Mouse (Mus musculus) forebrain, embryonic 15.5 days (tissue): ENCODE data around the gene Slc38a2. TPM values are rescaled to one million over a fixed set of nuclear protein-coding genes. Genes with fewer than 3 reads are reported as not detected.

Source experiments
- ATAC-seq: fragments of 200-750 bp; cut with Nextera tagmentation; replicated peaks from 2 replicates; pipeline ENCODE4 v1.8.0; 2017; ENCODE audit warnings: mild to moderate bottlenecking, moderate TSS enrichment, moderate library complexity
- H3K27ac ChIP-seq: fragments of 300-500 bp; sonication (generic); replicated peaks from 2 replicates; pipeline ENCODE4 v1.5.1; 2015; ENCODE audit warnings: mild to moderate bottlenecking, inconsistent platforms
- H3K27me3 ChIP-seq: fragments of 300-500 bp; sonication (generic); 2 replicates; pipeline ENCODE4 v1.6.1; 2015; ENCODE audit warnings: inconsistent platforms
- H3K36me3 ChIP-seq: fragments of 300-500 bp; sonication (generic); 2 replicates; pipeline ENCODE4 v1.6.1; 2015; ENCODE audit warnings: mild to moderate bottlenecking, inconsistent platforms
- H3K4me1 ChIP-seq: fragments of 300-500 bp; sonication (generic); 2 replicates; pipeline ENCODE4 v1.6.1; 2015; ENCODE audit warnings: inconsistent platforms
- H3K4me2 ChIP-seq: fragments of 300-500 bp; sonication (generic); replicated peaks from 2 replicates; pipeline ENCODE4 v1.6.1; 2015; ENCODE audit warnings: mild to moderate bottlenecking, inconsistent platforms
- H3K4me3 ChIP-seq: fragments of 300-500 bp; sonication (generic); 2 replicates; pipeline ENCODE4 v1.5.1; 2015; ENCODE audit warnings: mild to moderate bottlenecking, inconsistent platforms
- H3K9ac ChIP-seq: fragments of 300-500 bp; sonication (generic); replicated peaks from 2 replicates; pipeline ENCODE4 v1.6.1; 2015; ENCODE audit warnings: mild to moderate bottlenecking, inconsistent platforms
- H3K9me3 ChIP-seq: fragments of 300-500 bp; sonication (generic); 2 replicates; pipeline ENCODE4 v1.6.1; 2016; ENCODE audit warnings: inconsistent platforms
- WGBS: fragments of 180-500 bp; shearing (Covaris S2); methylation state at CpG from one replicate; pipeline ENCODE4 v1.1.7; 2015; ENCODE audit warnings: mixed read lengths; 5-methylcytosine and 5-hydroxymethylcytosine counted together
- polyA plus RNA-seq: library from polyadenylated mRNA; unstranded; fragments of >200 nt; fragmentation: Nextera tagmentation; extraction: Ambion mirVana; gene quantifications from 2 replicates; pipeline ENCODE4 v1.2.1, GENCODE M21; 2015

Slc38a2 gene
- polyA plus RNA-seq, 1 experiment from 2014 or later = 157 TPM

DNA sequence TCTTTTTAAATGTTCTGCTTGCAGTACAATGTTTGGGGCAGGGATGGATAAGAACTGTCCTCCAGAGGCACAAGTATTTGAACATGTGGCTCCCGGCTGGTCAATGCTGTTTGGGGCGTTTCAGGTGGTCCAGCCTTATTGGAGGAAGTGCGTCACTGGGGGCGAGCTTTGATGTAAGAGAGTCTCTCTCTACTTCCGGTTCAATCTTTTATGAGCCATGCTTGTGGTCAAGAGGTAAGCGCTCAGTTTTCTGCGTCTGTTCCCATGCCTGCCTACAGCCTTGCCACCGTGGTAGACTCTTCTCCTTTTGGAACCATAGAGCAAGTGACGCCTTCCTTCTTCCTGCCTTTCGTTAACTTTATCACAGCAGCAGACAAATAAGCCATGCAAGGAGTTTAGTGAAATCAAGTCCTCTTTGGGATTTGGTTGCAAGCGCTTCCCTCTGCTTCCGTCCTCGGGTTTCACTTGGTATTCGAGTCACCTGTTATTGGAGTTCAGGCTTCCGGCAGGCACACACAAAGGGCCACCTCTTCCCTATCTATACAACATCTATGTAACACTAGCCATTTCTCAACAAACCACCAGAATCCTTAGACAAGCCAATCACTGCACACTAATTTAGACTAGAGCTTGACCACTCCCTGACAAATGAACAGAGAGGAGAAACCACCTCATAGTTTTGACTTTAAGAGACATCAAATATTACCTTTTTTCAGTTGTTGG lies 37.3 kb upstream of the Slc38a2 start:
- no peaks in the 10 kb centered on the region for H3K9me3 ChIP-seq
- no peak overlapping the region for H3K4me3 ChIP-seq
- no peak overlapping the region for H3K27ac ChIP-seq
- H3K4me2 ChIP-seq = no peak overlapping the region
- WGBS = 87% methylated on average over 15 of the region's 15 CpGs
- no peak for ATAC-seq
- H3K9ac ChIP-seq = no peak overlapping the region
- H3K27me3 ChIP-seq = no peaks in the 10 kb centered on the region
- H3K36me3 ChIP-seq = no peaks in the 10 kb centered on the region
- no peaks in the 10 kb centered on the region for H3K4me1 ChIP-seq

DNA sequence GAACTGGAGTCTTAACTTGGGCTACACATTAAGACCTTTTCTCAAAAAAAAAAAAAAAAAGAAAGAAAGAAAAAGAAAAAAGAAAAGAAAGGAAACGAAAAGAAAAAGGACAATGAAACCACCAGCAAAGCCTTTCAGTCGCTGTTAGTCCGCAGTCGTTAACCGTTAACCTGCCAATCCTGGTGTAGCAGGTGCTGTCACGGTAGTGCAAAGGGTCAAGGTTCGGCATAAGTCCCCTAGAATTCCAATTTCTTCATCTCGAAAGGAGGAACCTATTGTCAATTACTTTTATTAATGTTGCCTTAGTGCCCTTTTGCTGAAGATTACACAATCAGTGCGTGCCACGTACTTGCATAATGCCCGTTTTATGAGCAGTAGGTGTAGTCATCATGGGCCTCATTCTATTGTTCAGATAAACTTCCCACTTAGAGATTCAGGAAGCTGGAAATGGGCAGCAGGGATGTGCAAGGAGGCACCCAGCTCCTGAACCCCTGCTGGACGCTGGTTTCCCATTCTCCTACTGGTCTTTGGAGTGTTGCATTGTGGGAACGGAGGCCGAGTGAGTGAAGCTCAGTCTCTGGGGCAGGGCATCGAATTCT lies 36.1 kb upstream of the Slc38a2 start:
- no peaks in the 10 kb centered on the region for H3K9me3 ChIP-seq
- H3K4me3 ChIP-seq = no peak overlapping the region
- H3K36me3 ChIP-seq = no peaks in the 10 kb centered on the region
- no peak for ATAC-seq
- no peak overlapping the region for H3K27ac ChIP-seq
- WGBS = 72% methylated on average over 15 of the region's 15 CpGs
- no peak overlapping the region for H3K9ac ChIP-seq
- no peaks in the 10 kb centered on the region for H3K27me3 ChIP-seq
- no peak overlapping the region for H3K4me2 ChIP-seq
- H3K4me1 ChIP-seq = no peaks in the 10 kb centered on the region

DNA sequence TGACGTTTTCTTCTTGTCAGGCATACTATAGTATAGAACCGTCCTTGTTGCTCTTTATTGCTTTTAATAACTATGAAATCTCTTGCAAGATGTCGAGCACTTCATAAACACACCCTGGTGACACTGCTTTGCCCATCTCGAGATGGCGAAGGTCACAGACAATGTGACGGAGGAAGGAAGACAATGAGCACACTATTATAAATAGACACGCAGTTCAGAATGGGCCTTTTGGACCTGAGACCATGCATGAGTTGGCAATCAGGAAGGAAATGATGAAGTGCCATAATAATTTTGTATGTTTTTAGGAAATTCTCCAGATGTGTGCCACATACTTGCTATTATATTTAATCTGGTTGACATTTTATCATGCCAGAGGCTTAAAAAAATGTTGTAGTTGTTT lies 34.9 kb upstream of the Slc38a2 start:
- Histone ChIP-seq H3K9me3 (no peaks in the 10 kb centered on the region), H3K4me1 (no peaks in the 10 kb centered on the region), H3K4me3 (no peak overlapping the region), H3K4me2 (no peak overlapping the region), H3K27me3 (no peaks in the 10 kb centered on the region), H3K9ac (no peak overlapping the region), H3K27ac (no peak overlapping the region), H3K36me3 (no peaks in the 10 kb centered on the region)
- ATAC-seq = no peak
- 83% methylated on average over 7 of the region's 7 CpGs for WGBS

DNA sequence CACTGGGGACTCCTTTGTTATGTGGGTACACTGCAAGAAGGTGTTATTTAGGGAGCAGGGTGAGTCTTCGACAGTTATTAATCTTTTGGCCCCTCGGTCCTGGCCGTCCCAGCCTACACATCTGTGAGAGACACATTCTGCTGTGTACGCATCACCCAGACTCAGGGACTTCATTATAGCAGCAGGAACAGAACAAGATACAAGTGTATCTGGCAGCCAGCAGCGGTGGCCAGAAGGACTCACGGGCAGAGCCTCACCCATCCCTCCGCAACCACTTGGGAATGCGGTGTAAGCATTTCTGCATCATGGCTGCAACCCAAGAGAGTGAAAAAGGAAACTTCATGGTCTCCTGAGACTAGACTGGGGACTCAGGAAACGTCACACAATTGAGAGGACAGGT lies 30.9 kb upstream of the Slc38a2 start:
- Histone ChIP-seq H3K4me2 (no peak overlapping the region), H3K27ac (no peak overlapping the region), H3K27me3 (no peaks in the 10 kb centered on the region), H3K9ac (no peak overlapping the region), H3K36me3 (no peaks in the 10 kb centered on the region), H3K4me3 (no peak overlapping the region), H3K9me3 (no peaks in the 10 kb centered on the region), H3K4me1 (no peaks in the 10 kb centered on the region)
- no peak for ATAC-seq
- WGBS = 90% methylated on average over 9 of the region's 9 CpGs

DNA sequence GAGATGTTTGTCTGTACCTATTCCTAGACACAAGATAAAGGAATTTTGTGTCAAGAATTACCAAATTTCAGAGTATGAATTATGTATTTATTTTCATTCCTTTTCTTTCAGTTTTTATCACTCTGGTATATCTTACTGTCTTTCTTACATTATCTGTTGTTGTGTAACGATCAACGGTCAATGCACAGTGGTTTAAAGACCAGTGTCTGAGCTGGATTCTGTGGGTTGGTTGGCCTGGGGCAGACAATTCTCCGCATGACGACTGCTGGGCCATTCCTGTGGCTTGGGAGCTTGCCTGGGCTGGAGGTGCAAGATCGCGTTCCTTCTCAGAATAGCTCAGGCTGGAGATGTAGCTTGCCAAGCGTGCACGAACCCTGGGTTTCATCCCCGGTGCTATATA lies 30.3 kb upstream of the Slc38a2 start:
- Histone ChIP-seq H3K27ac (no peak overlapping the region), H3K9ac (no peak overlapping the region), H3K4me3 (no peak overlapping the region), H3K4me2 (no peak overlapping the region), H3K27me3 (no peaks in the 10 kb centered on the region), H3K9me3 (no peaks in the 10 kb centered on the region), H3K36me3 (no peaks in the 10 kb centered on the region), H3K4me1 (no peaks in the 10 kb centered on the region)
- 90% methylated on average over 9 of the region's 9 CpGs for WGBS
- ATAC-seq = no peak

- Histone ChIP-seq H3K27ac (no peak overlapping the region), H3K4me3 (no peak overlapping the region), H3K4me2 (no peak overlapping the region), H3K36me3 (no peaks in the 10 kb centered on the region), H3K9me3 (no peaks in the 10 kb centered on the region), H3K4me1 (no peaks in the 10 kb centered on the region), H3K27me3 (no peaks in the 10 kb centered on the region), H3K9ac (no peak overlapping the region)
- 87% methylated on average over 10 of the region's 10 CpGs for WGBS
- ATAC-seq = no peak
These were observed 29.5 kb upstream of the Slc38a2 start for GRCm38 (mm10) chr15:96728993-96729392.

- Histone ChIP-seq H3K4me2 (no peak overlapping the region), H3K36me3 (no peaks in the 10 kb centered on the region), H3K4me1 (no peaks in the 10 kb centered on the region), H3K9me3 (no peaks in the 10 kb centered on the region), H3K4me3 (no peak overlapping the region), H3K27ac (no peak overlapping the region), H3K27me3 (no peaks in the 10 kb centered on the region), H3K9ac (no peak overlapping the region)
- ATAC-seq = no peak
- WGBS = 86% methylated on average over 4 of the region's 4 CpGs
These were observed 28.8 kb upstream of the Slc38a2 start for GRCm38 (mm10) chr15:96728346-96728745.

- ATAC-seq = no peak
- Histone ChIP-seq H3K4me1 (no peaks in the 10 kb centered on the region), H3K9me3 (no peaks in the 10 kb centered on the region), H3K9ac (no peak overlapping the region), H3K36me3 (no peaks in the 10 kb centered on the region), H3K4me2 (no peak overlapping the region), H3K4me3 (no peak overlapping the region), H3K27ac (no peak overlapping the region), H3K27me3 (no peaks in the 10 kb centered on the region)
These were observed 25.0 kb upstream of the Slc38a2 start for GRCm38 (mm10) chr15:96724506-96724905.

- H3K9ac ChIP-seq = no peak overlapping the region
- no peak overlapping the region for H3K4me2 ChIP-seq
- no peaks in the 10 kb centered on the region for H3K36me3 ChIP-seq
- H3K27ac ChIP-seq = no peak overlapping the region
- H3K4me1 ChIP-seq = no peaks in the 10 kb centered on the region
- no peak overlapping the region for H3K4me3 ChIP-seq
- H3K27me3 ChIP-seq = no peaks in the 10 kb centered on the region
- H3K9me3 ChIP-seq = no peaks in the 10 kb centered on the region
- WGBS = 75% methylated on average over 7 of the region's 7 CpGs
- ATAC-seq = no peak
These were observed 22.7 kb upstream of the Slc38a2 start for GRCm38 (mm10) chr15:96722228-96722627.

- no peak overlapping the region for H3K4me2 ChIP-seq
- no peak overlapping the region for H3K27ac ChIP-seq
- H3K9ac ChIP-seq = no peak overlapping the region
- no peak overlapping the region for H3K4me3 ChIP-seq
- no peaks in the 10 kb centered on the region for H3K4me1 ChIP-seq
- no peaks in the 10 kb centered on the region for H3K36me3 ChIP-seq
- 92% methylated on average over 6 of the region's 6 CpGs for WGBS
- H3K27me3 ChIP-seq = no peaks in the 10 kb centered on the region
- ATAC-seq = no peak
- H3K9me3 ChIP-seq = no peaks in the 10 kb centered on the region
These were observed 20.6 kb upstream of the Slc38a2 start for GRCm38 (mm10) chr15:96720146-96720545.

- ATAC-seq = no peak
- Histone ChIP-seq H3K4me2 (no peak overlapping the region), H3K4me1 (no peaks in the 10 kb centered on the region), H3K27ac (no peak overlapping the region), H3K27me3 (no peaks in the 10 kb centered on the region), H3K36me3 (no peaks in the 10 kb centered on the region), H3K9ac (no peak overlapping the region), H3K4me3 (no peak overlapping the region), H3K9me3 (no peaks in the 10 kb centered on the region)
- WGBS = 84% methylated on average over 7 of the region's 7 CpGs
These were observed 18.9 kb upstream of the Slc38a2 start for GRCm38 (mm10) chr15:96718466-96718865.

- no peak for ATAC-seq
- H3K36me3 ChIP-seq = no peaks in the 10 kb centered on the region
- H3K27me3 ChIP-seq = no peaks in the 10 kb centered on the region
- H3K4me1 ChIP-seq = no peaks in the 10 kb centered on the region
- no peak overlapping the region for H3K27ac ChIP-seq
- H3K4me2 ChIP-seq = no peak overlapping the region
- H3K4me3 ChIP-seq = no peak overlapping the region
- no peaks in the 10 kb centered on the region for H3K9me3 ChIP-seq
- 75% methylated on average over 3 of the region's 3 CpGs for WGBS
- H3K9ac ChIP-seq = no peak overlapping the region
These were observed 17.7 kb upstream of the Slc38a2 start for GRCm38 (mm10) chr15:96717181-96717580.

DNA sequence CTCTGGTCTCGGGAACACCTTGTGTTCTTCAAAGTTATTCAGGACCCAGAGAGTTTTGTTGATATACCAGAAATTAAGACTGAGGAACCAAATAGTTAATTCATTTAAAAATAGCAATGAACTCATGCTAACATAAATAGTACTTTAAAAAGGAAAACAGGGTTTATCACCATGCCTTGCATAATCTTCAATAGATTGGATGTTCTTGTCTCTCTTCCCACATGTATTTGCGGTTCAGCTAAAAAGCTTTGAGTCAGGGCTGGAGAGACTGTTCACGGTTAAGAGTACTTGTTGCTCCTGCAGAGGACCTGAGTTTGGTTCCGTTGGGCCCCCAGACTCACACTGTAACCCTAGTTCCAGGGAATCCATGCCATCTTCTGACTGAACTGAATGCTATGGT lies 16.8 kb upstream of the Slc38a2 start:
- 93% methylated on average over 4 of the region's 4 CpGs for WGBS
- Histone ChIP-seq H3K9ac (no peak overlapping the region), H3K9me3 (no peaks in the 10 kb centered on the region), H3K27me3 (no peaks in the 10 kb centered on the region), H3K4me2 (no peak overlapping the region), H3K4me3 (no peak overlapping the region), H3K4me1 (no peaks in the 10 kb centered on the region), H3K27ac (no peak overlapping the region), H3K36me3 (no peaks in the 10 kb centered on the region)
- no peak for ATAC-seq
